Mouse (Mus musculus): ENCODE results near the gene Ksr1. TPM values are rescaled to one million over a fixed set of nuclear protein-coding genes. Genes with fewer than 3 reads are reported as not detected.

Ksr1 gene
- total RNA-seq, 2 experiments from 2014 or later = 57.2 to 59.8 TPM

DNA sequence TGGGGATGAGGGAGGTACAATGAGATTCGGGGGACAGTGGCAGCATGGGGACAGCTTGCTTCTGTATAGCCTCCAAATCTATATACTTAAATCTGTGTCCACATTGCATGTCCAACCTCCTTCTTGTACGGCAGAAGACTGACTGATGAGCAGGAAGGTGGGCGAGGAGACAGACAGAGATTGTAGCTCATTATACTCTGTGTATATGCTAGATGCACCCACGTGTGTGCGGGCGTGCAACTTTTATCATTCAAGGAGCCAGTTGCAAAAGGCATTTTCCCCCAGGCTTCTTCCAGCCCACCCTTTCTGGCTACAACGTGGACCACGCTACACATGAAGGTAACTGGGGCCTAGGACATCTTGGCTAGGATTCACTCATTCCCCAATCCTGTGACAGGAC lies 74.1 kb downstream of the Ksr1 start:
- no peak for TF ChIP-seq CTCF (IDR thresholded peaks at IDR 0.05)
- intact Hi-C loops (cut with DNase I) = no loop called here
- DNase-seq (ENCODE audit: extremely low spot score in 1 of 2, low spot score in 2 of 2) = peak; percentile 41 to 46
- no peak overlapping the region for H3K4me3 ChIP-seq
- no peak overlapping the region for H3K27ac ChIP-seq

- intact Hi-C loops (cut with DNase I) = no loop called here
- TF ChIP-seq CTCF (IDR thresholded peaks at IDR 0.05) = no peak
- peak in 1 of 2 experiments; percentile 16 for DNase-seq (ENCODE audit: extremely low spot score in 1 of 2, low spot score in 2 of 2)
- Histone ChIP-seq H3K27ac (peak overlapping the region; percentile 34; the same call in 1 of the 2 replicates), H3K4me3 (no peak overlapping the region)
Measured at GRCm38 (mm10) chr11:79071082-79071972, 74.9 kb downstream of the Ksr1 start.

DNA sequence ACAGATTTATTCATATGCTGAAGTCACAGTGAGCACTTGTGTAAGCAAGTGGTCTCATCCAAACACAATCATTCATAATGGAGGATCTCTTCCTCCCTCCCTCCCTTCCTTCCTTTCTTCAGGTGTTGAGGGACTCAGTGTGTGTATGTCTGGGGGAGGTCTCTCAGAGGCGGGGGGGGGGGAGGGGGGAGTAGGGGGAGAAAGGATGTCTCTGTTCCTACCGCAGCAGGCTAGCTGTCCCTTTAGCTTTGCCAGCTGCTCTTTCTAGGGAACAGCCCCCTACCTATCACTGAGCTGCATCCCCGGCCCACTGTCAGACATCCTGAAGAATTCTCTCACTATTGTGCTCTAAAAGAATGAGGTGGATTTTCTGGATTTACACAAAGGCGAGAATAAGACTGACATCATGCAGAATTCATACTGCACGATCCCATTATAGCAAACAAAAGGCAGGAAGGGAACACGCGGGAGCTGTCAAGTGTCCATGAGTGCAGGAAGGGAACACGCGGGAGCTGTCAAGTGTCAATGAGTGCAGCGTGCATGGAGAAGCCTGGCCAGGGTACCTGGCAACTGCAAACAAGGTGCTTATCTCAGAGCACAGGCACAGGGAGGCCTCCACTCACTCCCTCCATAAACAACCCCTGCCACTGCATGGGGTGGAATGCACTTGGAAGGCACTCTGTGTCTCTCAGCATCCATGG lies 76.6 kb downstream of the Ksr1 start:
- no peak for TF ChIP-seq CTCF (IDR thresholded peaks at IDR 0.05)
- no peak for DNase-seq (ENCODE audit: extremely low spot score in 1 of 2, low spot score in 2 of 2)
- Histone ChIP-seq H3K27ac (no peak overlapping the region), H3K4me3 (no peak overlapping the region)
- intact Hi-C loops (cut with DNase I) = no loop called here

DNA sequence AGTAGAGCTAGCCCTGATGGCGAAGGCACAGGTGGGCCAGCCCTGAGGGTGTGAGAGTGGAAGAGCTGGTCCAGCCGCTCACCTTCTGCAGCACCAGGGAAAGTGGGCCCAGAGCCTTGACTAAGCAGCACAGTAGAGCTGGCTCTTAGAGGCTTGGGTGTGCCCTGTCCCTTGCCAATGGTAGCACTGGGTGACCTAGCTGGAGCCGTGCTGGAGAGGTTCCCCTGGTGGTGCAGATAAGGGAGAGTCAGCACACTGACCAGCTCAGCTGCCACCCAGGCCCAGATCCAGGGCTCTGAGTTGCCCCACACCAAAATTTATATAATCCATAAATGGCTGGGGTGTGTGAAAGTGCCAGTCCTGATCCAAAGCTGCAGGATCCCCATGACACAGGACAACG lies 79.0 kb downstream of the Ksr1 start:
- H3K4me3 ChIP-seq = no peak overlapping the region
- intact Hi-C loops (cut with DNase I) = no loop called here
- TF ChIP-seq CTCF (IDR thresholded peaks at IDR 0.05) = no peak
- no peak overlapping the region for H3K27ac ChIP-seq
- DNase-seq (ENCODE audit: extremely low spot score in 1 of 2, low spot score in 2 of 2) = no peak

DNA sequence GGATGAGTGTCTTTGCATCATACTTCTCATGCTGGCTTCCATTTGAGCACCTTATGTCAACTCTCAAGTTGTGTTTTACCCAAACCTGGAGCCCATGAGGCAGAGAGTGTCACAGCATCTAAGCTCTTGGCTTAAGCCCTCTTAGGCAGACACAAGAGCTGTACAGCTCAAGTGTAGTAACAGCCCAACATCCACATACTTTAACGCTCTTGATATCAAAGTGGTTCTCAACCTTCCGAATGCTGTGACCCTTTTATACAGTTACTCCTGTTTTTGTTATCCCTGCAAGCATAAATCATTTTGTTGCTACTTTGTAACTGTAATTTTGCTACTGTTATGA lies 80.0 kb downstream of the Ksr1 start:
- intact Hi-C loops (cut with DNase I) = no loop called here
- no peak overlapping the region for H3K27ac ChIP-seq

GRCm38 (mm10) chr11:79065463-79066190 lies 80.6 kb downstream of the Ksr1 start:
- intact Hi-C loops (cut with DNase I) = no loop called here
- Histone ChIP-seq H3K4me3 (no peak overlapping the region), H3K27ac (peak overlapping the region; percentile 24; the same call in 1 of the 2 replicates)
- DNase-seq (ENCODE audit: extremely low spot score in 1 of 2, low spot score in 2 of 2) = peak in 1 of 2 experiments; percentile 22
- peak; percentile 8 for TF ChIP-seq CTCF (IDR thresholded peaks at IDR 0.05)

More for the DNA sequence above, 80.0 kb downstream of the Ksr1 start:
- no peak for TF ChIP-seq CTCF (IDR thresholded peaks at IDR 0.05)
- DNase-seq (ENCODE audit: extremely low spot score in 1 of 2, low spot score in 2 of 2) = no peak
- H3K4me3 ChIP-seq = no peak overlapping the region

DNA sequence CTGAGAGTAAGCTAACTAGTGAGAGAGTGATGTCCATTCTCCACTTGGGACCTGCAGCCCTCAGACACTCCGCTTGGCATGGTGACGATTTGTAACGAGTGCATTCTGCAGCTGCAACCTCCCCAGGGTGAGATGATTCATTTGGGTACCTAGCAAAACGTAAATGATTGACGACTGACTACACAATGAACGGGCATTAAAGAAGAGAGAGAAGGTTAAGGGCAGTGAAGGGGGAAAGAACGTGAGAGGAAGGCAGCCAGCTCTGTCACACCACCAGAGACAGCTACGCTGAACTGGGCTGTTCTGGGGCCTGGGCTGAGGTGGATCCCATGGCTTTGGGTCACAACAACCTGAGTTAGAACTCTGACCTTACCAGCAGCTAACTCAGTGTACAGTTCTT lies 81.9 kb downstream of the Ksr1 start:
- no peak for DNase-seq (ENCODE audit: extremely low spot score in 1 of 2, low spot score in 2 of 2)
- intact Hi-C loops (cut with DNase I) = no loop called here
- no peak overlapping the region for H3K4me3 ChIP-seq
- H3K27ac ChIP-seq = no peak overlapping the region
- TF ChIP-seq CTCF (IDR thresholded peaks at IDR 0.05) = no peak

GRCm38 (mm10) chr11:79063616-79064015 lies 82.6 kb downstream of the Ksr1 start:
- DNase-seq (ENCODE audit: extremely low spot score in 1 of 2, low spot score in 2 of 2) = no peak
- no peak overlapping the region for H3K27ac ChIP-seq
- intact Hi-C loops (cut with DNase I) = no loop called here
- no peak overlapping the region for H3K4me3 ChIP-seq
- no peak for TF ChIP-seq CTCF (IDR thresholded peaks at IDR 0.05)

DNA sequence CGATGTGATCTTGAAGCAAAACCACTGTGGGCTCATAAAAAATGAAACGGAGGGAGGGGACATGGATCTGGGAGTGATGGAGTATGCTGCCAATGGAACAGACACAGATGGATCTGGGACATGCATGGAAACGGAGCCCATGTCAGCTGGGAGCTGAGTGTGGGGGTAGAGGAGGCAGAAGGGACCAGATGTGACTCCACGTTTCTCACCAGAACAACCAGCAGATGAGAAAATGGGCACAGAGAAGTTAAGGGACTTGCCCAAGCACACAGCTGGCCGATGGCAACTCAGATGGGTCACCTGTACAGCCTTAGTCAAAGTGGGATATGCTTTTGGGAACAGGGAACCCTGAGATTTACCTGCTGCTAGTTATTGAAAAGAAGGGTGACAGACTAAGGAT lies 83.3 kb downstream of the Ksr1 start:
- no peak for TF ChIP-seq CTCF (IDR thresholded peaks at IDR 0.05)
- Histone ChIP-seq H3K27ac (no peak overlapping the region), H3K4me3 (no peak overlapping the region)
- intact Hi-C loops (cut with DNase I) = no loop called here
- no peak for DNase-seq (ENCODE audit: extremely low spot score in 1 of 2, low spot score in 2 of 2)

DNA sequence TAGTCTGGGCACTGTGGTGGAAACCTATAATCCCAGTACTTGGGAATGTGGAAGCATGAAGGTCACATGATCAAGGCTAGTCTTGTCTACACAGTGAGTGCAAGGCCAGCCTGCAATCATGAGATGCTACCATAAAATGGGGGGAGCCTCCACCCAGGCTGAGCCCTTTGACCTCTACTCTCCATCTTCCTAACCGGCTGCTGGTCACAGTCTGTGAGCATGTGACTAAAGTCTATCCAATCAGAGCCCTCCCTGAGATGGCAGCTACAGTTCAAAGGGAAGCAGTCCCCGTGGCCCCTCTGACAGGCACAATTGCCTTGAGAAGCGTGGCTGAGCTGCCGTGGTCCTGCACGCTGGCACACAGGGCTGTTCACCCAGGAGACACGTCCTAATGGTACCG lies 84.4 kb downstream of the Ksr1 start:
- no peak overlapping the region for H3K27ac ChIP-seq
- no peak for DNase-seq (ENCODE audit: extremely low spot score in 1 of 2, low spot score in 2 of 2)
- H3K4me3 ChIP-seq = no peak overlapping the region
- intact Hi-C loops (cut with DNase I) = no loop called here
- TF ChIP-seq CTCF (IDR thresholded peaks at IDR 0.05) = no peak

DNA sequence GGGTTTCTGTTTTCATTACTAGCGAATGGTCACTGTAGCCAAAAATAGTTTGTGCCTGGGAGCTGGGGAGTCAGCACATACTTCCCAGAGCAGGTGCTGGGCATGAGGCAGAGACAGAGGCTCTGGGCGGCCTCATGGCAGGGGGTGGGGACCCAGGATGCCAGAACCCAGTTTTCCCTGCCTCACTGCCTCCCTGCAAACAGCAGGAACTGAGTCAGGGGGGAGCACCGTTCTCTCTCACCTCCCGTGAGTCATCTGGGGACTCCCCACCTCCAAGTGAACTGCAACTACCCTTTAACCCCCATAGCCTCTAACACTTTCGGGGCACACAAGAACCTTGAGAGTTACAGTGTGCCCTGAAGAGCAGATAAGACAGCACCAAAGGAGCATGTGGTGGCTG lies 86.4 kb downstream of the Ksr1 start:
- Histone ChIP-seq H3K27ac (no peak overlapping the region), H3K4me3 (no peak overlapping the region)
- intact Hi-C loops (cut with DNase I) = no loop called here
- no peak for TF ChIP-seq CTCF (IDR thresholded peaks at IDR 0.05)
- no peak for DNase-seq (ENCODE audit: extremely low spot score in 1 of 2, low spot score in 2 of 2)

DNA sequence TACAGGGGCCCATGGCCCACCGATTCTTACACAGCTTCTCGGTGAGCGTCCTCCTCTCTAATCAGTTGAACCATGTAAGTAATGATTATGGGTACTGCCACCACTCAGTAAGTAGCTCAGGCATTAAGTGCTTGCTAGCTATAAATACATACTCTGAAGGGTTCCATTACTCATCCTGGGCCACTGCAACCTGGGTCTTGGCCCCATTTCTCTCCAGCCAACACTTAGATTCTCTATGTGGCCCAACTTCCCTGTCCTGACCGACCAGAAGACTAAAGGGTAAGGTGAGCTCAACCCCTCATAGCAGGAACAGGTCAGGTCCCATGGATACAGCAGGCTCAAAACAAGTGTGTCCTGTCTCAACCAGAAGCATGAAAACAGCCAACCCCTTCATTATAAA lies 87.1 kb downstream of the Ksr1 start:
- intact Hi-C loops (cut with DNase I) = no loop called here
- no peak for TF ChIP-seq CTCF (IDR thresholded peaks at IDR 0.05)
- DNase-seq (ENCODE audit: extremely low spot score in 1 of 2, low spot score in 2 of 2) = no peak
- Histone ChIP-seq H3K4me3 (no peak overlapping the region), H3K27ac (no peak overlapping the region)

All from left cerebral cortex, adult 2 months (tissue).